Mouse (Mus musculus) ES-Bruce4 (cell line): ENCODE results near the gene Eci3. TPM values are rescaled to one million over a fixed set of nuclear protein-coding genes. Genes with fewer than 3 reads are reported as not detected.

Experiments used
- H3K27ac ChIP-seq: 2 replicates; pipeline ENCODE4 v1.5.1; 2012; ENCODE audit warnings: low read length, inconsistent platforms; ENCODE audit not compliant: insufficient read depth
- H3K27me3 ChIP-seq: 2 replicates; pipeline ENCODE4 v1.6.1; 2012; ENCODE audit warnings: mild to moderate bottlenecking, low read length, inconsistent platforms; ENCODE audit not compliant: control insufficient read depth, poor library complexity, insufficient read depth, severe bottlenecking
- H3K36me3 ChIP-seq: 2 replicates; pipeline ENCODE4 v1.6.1; 2012; ENCODE audit warnings: inconsistent platforms, mild to moderate bottlenecking, low read length, moderate library complexity; ENCODE audit not compliant: control insufficient read depth, poor library complexity, insufficient read depth, severe bottlenecking
- H3K4me1 ChIP-seq: one replicate; pipeline ENCODE4 v1.8.1; 2011; ENCODE audit warnings: low read length; ENCODE audit not compliant: control insufficient read depth, insufficient read depth
- H3K4me3 ChIP-seq: 2 replicates; pipeline ENCODE4 v1.5.1; 2011; ENCODE audit warnings: low read depth, mild to moderate bottlenecking, low read length
- H3K9ac ChIP-seq: 2 replicates; pipeline ENCODE4 v1.6.1; 2012; ENCODE audit warnings: low read depth, mild to moderate bottlenecking, inconsistent platforms; ENCODE audit not compliant: poor library complexity, severe bottlenecking
- H3K9me3 ChIP-seq: replicated peaks from 2 replicates; pipeline ENCODE4 v1.6.1; 2012; ENCODE audit warnings: mild to moderate bottlenecking, low read length, inconsistent platforms; ENCODE audit not compliant: control insufficient read depth, poor library complexity, insufficient read depth, severe bottlenecking
- CTCF ChIP-seq: IDR thresholded peaks from one replicate; pipeline ENCODE4 v1.8.1; 2011; ENCODE audit warnings: low read depth, low read length
- EP300 ChIP-seq: IDR thresholded peaks from 2 replicates; pipeline ENCODE4 v1.6.1; 2011; ENCODE audit warnings: low read depth, low read length; ENCODE audit not compliant: insufficient read depth
- POLR2A ChIP-seq: IDR thresholded peaks from one replicate; pipeline ENCODE4 v1.8.1; 2011; ENCODE audit warnings: low read length; ENCODE audit not compliant: insufficient read depth
- polyA plus RNA-seq: library from polyadenylated mRNA; stranded (reverse); fragments of >200 nt; gene quantifications from 2 replicates; pipeline ENCODE4 v1.2.4, GENCODE M21; 2011; ENCODE audit warnings: low read depth; ENCODE audit not compliant: missing spikeins, insufficient read depth, insufficient read length

Gene Eci3
- polyA plus RNA-seq, 1 experiment: not detected

DNA sequence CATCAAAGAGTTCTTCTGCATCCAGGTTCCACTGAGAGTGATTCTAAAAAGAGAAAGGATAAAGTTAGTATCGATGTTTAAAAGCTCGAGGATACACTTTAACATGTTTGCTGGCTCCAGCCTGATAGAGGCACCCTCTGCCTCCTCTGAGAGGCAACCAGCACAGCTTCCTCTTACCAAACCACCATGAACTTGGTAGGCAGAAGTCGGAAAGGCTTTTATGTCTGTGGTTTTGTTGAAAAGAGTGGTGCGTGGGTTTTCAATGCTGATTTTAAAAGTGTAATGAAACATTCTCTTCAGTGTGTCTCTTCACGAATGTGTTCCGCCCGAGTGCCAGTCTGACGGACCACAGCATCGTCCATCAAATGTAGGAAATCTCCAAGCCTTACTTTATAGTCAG, 49.0 kb downstream of the Eci3 start:
- Histone ChIP-seq H3K4me1 (peaks cover 2% of the 10 kb centered on the region), H3K4me3 (no peak overlapping the region), H3K27ac (no peak overlapping the region), H3K9ac (no peak overlapping the region), H3K36me3 (no peaks in the 10 kb centered on the region), H3K27me3 (no peaks in the 10 kb centered on the region), H3K9me3 (no peaks in the 10 kb centered on the region)
- TF ChIP-seq EP300 (no peak), POLR2A (no peak), CTCF (no peak)

Other genes with a start within 250 kb of the Eci3 start
- gene Fam50b, start 229.0 kb downstream of the Eci3 start, polyA plus RNA-seq: not detected in 2 replicates
- gene Prpf4b, start 88.5 kb downstream of the Eci3 start, polyA plus RNA-seq: 135 and 141 TPM in 2 replicates
- gene Fam217a, start 39.5 kb downstream of the Eci3 start, polyA plus RNA-seq: not detected in 2 replicates
- not detected in 2 replicates for gene 4933417A18Rik, start 39.4 kb downstream of the Eci3 start, polyA plus RNA-seq
- gene Eci2, start 63.3 kb upstream of the Eci3 start, polyA plus RNA-seq: 40.9 and 42.8 TPM in 2 replicates